Mouse (Mus musculus) right cerebral cortex, postnatal 4 days (tissue): ENCODE measurements around the gene Ajap1.
A peak's percentile ranks its signal among the peaks of the same experiment; 100 is the strongest.

Source experiments
- DNase-seq: peaks from one replicate; pipeline ENCODE4 v3.0.0-alpha.2; 2022

The Ajap1 gene

GRCm38 (mm10) chr4:153482459-153483338, at the start of gene Ajap1:
TSS of gene Ajap1 (minus strand) at chr4:153482811.
- peak; percentile 61 for DNase-seq

GRCm38 (mm10) chr4:153530536-153530935, 47.9 kb upstream of the Ajap1 start:
- no peak for DNase-seq

GRCm38 (mm10) chr4:153521601-153522000, 39.0 kb upstream of the Ajap1 start:
- no peak for DNase-seq

- no peak for DNase-seq
These were observed 37.3 kb upstream of the Ajap1 start for GRCm38 (mm10) chr4:153519888-153520287.

- no peak for DNase-seq
These were observed 36.7 kb upstream of the Ajap1 start for GRCm38 (mm10) chr4:153519289-153519688.

- DNase-seq: no peak
These were observed 33.2 kb upstream of the Ajap1 start for GRCm38 (mm10) chr4:153515786-153516185.

- DNase-seq: no peak
These were observed 31.5 kb upstream of the Ajap1 start for GRCm38 (mm10) chr4:153514071-153514470.

GRCm38 (mm10) chr4:153511530-153511929, 28.9 kb upstream of the Ajap1 start:
- no peak for DNase-seq

- DNase-seq: no peak
These were observed 19.3 kb upstream of the Ajap1 start for GRCm38 (mm10) chr4:153501936-153502335.

- no peak for DNase-seq
These were observed 9.8 kb upstream of the Ajap1 start for GRCm38 (mm10) chr4:153492444-153492843.

- DNase-seq: no peak
These were observed 6.5 kb upstream of the Ajap1 start for GRCm38 (mm10) chr4:153489116-153489515.

- DNase-seq: no peak
These were observed 3.3 kb upstream of the Ajap1 start for GRCm38 (mm10) chr4:153485913-153486312.

GRCm38 (mm10) chr4:153484392-153484791, 1.8 kb upstream of the Ajap1 start:
- peak; percentile 86 for DNase-seq

- peak; percentile 33 for DNase-seq
These were observed 1.0 kb downstream of the Ajap1 start for GRCm38 (mm10) chr4:153481361-153482234.

- DNase-seq: peak; percentile 72
These were observed 1.9 kb downstream of the Ajap1 start for GRCm38 (mm10) chr4:153480551-153481262.

- DNase-seq: no peak
These were observed 3.5 kb downstream of the Ajap1 start for GRCm38 (mm10) chr4:153479144-153479543.

GRCm38 (mm10) chr4:153473480-153474252, 8.9 kb downstream of the Ajap1 start:
- peak; percentile 34 for DNase-seq

- DNase-seq: no peak
These were observed 12.9 kb downstream of the Ajap1 start for GRCm38 (mm10) chr4:153469712-153470111.

GRCm38 (mm10) chr4:153459934-153460333, 22.7 kb downstream of the Ajap1 start:
- DNase-seq: no peak

GRCm38 (mm10) chr4:153459503-153459902, 23.1 kb downstream of the Ajap1 start:
- DNase-seq: no peak

GRCm38 (mm10) chr4:153458821-153459220, 23.8 kb downstream of the Ajap1 start:
- no peak for DNase-seq

GRCm38 (mm10) chr4:153453496-153453895, 29.1 kb downstream of the Ajap1 start:
- no peak for DNase-seq
